Mouse (Mus musculus) bone marrow, adult 2 months (tissue): ENCODE data around the gene Rho.

Experiments used
- CTCF ChIP-seq: fragments of 200-500 bp; IDR thresholded peaks from 2 replicates; pipeline ENCODE4 v1.5.1; 2011; ENCODE audit warnings: low read length, control low read depth; ENCODE audit not compliant: control insufficient read depth, insufficient read depth
- POLR2A ChIP-seq: fragments of 200-500 bp; IDR thresholded peaks from 2 replicates; pipeline ENCODE4 v1.6.1; 2011; ENCODE audit warnings: low read depth, mild to moderate bottlenecking, control low read depth, low read length, borderline replicate concordance; ENCODE audit not compliant: control insufficient read depth

DNA sequence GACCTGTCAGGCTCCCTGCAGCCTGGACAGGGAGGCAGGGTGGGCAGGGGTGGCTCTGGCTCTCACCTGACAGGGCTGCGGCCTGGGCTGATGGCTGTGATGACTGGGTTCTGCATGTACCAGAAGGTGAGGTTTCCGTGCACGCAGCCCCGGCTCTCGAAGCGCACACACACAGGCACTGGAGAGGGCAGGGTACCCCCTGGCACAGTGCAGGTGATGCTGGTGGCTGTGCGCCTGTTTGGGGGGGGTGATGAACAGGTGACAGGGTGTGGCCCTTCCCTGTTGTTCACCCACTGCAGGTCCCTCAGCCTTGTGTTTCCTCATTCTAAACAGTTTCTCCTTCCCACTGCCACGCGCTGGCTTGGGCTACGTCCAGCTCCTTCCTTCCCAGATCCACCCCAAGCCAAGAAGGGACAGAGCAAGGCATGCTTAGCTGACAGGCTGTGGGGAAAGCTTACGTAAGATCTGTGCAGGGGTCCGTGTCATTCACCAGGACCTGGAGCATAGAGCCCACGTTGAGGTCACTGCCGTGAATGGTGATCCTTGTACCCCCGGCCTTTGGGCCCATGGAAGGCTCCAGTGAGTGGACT lies 35.8 kb downstream of the Rho start:
- no peak for TF ChIP-seq CTCF
- TF ChIP-seq POLR2A = no peak
